Mouse (Mus musculus) midbrain, embryonic 12.5 days (tissue): Measurements from ENCODE around the gene Adra2b. TPM values are rescaled to one million over a fixed set of nuclear protein-coding genes. Genes with fewer than 3 reads are reported as not detected.

Experiments used
- ATAC-seq: fragments of 200-750 bp; cut with Nextera tagmentation; 2 replicates; pipeline ENCODE4 v1.8.0; 2017; ENCODE audit warnings: low read depth, moderate TSS enrichment, moderate library complexity; ENCODE audit not compliant: low FRiP score
- H3K27ac ChIP-seq: fragments of 300-500 bp; sonication (generic); replicated peaks from 2 replicates; pipeline ENCODE4 v1.5.1; 2016; ENCODE audit warnings: mild to moderate bottlenecking
- H3K27me3 ChIP-seq: fragments of 300-500 bp; sonication (generic); 2 replicates; pipeline ENCODE4 v1.6.1; 2016; ENCODE audit warnings: mild to moderate bottlenecking
- H3K36me3 ChIP-seq: fragments of 300-500 bp; sonication (generic); 2 replicates; pipeline ENCODE4 v1.6.1; 2016
- H3K4me1 ChIP-seq: fragments of 300-500 bp; sonication (generic); 2 replicates; pipeline ENCODE4 v1.6.1; 2016
- H3K4me2 ChIP-seq: fragments of 300-500 bp; sonication (generic); replicated peaks from 2 replicates; pipeline ENCODE4 v1.6.1; 2016; ENCODE audit warnings: mild to moderate bottlenecking, moderate library complexity
- H3K4me3 ChIP-seq: fragments of 300-500 bp; sonication (generic); 2 replicates; pipeline ENCODE4 v1.5.1; 2016; ENCODE audit warnings: mild to moderate bottlenecking
- H3K9ac ChIP-seq: fragments of 300-500 bp; sonication (generic); replicated peaks from 2 replicates; pipeline ENCODE4 v1.6.1; 2016; ENCODE audit warnings: mild to moderate bottlenecking, moderate library complexity
- H3K9me3 ChIP-seq: fragments of 300-500 bp; sonication (generic); 2 replicates; pipeline ENCODE4 v1.6.1; 2016; ENCODE audit warnings: mild to moderate bottlenecking
- WGBS: fragments of 180-500 bp; shearing (Covaris S2); methylation state at CpG from one replicate; pipeline ENCODE4 v1.1.7; 2016; 5-methylcytosine and 5-hydroxymethylcytosine counted together
- polyA plus RNA-seq: library from polyadenylated mRNA; unstranded; fragments of >200 nt; fragmentation: Nextera tagmentation; extraction: Ambion mirVana; gene quantifications from 2 replicates; pipeline ENCODE4 v1.2.1, GENCODE M21; 2016

Gene Adra2b
- polyA plus RNA-seq, 1 experiment from 2014 or later = 1.7 TPM

DNA sequence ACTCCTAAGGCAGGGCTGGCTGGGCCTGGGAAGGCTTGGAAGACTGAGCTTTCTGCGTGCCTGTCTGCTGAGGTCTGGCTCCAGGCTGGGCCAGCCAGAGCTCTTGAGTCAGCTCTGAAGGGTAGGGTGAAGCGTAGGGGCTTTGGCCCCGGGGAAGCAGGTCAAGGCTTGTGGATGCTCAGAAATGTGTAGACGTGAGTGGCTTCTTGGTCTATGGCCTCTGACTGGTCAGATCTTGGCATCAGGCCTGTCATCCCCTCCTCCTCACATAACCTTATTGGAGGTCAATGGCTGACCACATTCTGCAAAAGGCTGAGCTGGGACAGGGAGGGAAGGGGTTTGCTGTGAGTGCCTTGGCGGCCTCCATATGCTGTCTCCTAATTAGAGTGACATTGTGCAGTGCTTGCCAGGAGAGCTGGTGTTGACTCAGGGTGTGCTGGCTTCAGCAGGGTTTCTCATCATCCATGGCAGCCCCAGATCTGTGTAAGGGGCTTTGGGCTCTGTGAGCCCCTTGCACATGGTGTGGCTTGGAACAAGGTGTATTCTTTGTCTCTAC lies 31.7 kb downstream of the Adra2b start:
- Histone ChIP-seq H3K9ac (no peak overlapping the region), H3K36me3 (no peaks in the 10 kb centered on the region), H3K4me2 (no peak overlapping the region), H3K27me3 (no peaks in the 10 kb centered on the region), H3K4me3 (no peak overlapping the region), H3K9me3 (no peaks in the 10 kb centered on the region), H3K27ac (no peak overlapping the region), H3K4me1 (no peaks in the 10 kb centered on the region)
- WGBS = 90% methylated on average over 5 of the region's 5 CpGs
- ATAC-seq = no peak

DNA sequence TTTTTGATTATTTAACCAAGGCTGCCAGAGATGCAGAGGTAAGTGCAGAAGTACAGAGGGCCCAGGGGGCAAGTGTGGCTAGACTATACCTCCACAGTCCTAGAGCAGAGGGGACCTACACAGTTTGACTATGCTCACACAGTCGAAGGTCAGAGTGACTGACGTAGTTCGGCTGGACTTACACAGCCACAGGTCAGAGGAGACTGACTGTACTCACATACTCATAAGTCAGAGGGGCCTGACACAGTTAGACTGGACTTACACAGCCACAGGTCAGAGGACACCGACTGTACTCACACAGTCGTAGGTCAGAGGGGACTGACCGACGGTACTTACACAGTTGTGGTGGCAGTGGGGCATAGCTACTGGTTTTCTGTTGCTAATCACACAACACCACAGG lies 35.7 kb downstream of the Adra2b start:
- no peak for ATAC-seq
- Histone ChIP-seq H3K36me3 (no peaks in the 10 kb centered on the region), H3K4me1 (peaks cover 5% of the 10 kb centered on the region; the same call in 1 of the 2 replicates), H3K4me3 (no peak overlapping the region), H3K9ac (no peak overlapping the region), H3K27me3 (no peaks in the 10 kb centered on the region), H3K4me2 (no peak overlapping the region), H3K9me3 (no peaks in the 10 kb centered on the region), H3K27ac (no peak overlapping the region)
- WGBS = 88% methylated on average over 7 of the region's 7 CpGs

DNA sequence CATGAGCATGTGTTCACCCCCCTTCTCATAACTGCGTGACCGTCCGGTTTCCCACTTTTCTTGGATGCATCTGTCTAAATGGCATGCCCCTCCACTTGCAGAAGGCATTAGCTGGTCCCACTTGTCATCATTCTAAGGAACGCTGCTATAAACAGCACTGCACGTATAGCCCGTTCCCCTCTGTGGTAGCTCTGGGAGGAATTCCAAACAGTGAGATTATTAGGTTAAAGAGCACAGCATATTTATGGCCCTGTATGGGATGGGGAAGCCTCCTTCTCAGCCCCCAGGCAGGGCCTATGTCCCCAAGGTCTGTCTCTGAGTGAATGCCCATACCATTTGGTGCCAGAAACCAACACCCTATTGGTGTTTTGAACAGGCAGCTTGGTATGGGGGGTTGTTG lies 48.1 kb downstream of the Adra2b start:
- H3K9me3 ChIP-seq = no peaks in the 10 kb centered on the region
- H3K27me3 ChIP-seq = no peaks in the 10 kb centered on the region
- H3K9ac ChIP-seq = no peak overlapping the region
- H3K4me3 ChIP-seq = no peak overlapping the region
- 84% methylated on average over 6 of the region's 6 CpGs for WGBS
- H3K4me1 ChIP-seq = no peaks in the 10 kb centered on the region
- H3K36me3 ChIP-seq = no peaks in the 10 kb centered on the region
- H3K27ac ChIP-seq = no peak overlapping the region
- ATAC-seq = no peak
- H3K4me2 ChIP-seq = no peak overlapping the region

DNA sequence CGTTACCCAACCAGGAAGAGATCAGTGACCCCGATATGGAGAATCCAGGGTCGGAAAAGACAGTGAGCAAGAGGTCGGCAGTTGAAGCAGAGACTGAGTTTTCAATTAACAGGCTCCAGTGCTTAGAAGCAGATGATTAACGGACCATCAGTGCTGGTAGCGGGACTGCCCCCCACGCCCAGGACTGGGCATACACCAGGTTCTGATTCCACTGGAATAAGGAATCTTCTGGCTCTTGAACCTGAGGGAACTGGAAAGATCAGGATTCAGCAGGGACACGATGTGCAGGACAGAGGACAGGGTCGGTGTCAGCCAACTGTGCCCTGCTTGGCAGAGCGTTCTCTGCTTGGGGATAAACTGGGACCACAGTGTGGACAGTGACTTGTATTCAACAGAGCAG lies 52.8 kb downstream of the Adra2b start:
- H3K36me3 ChIP-seq = no peaks in the 10 kb centered on the region
- no peaks in the 10 kb centered on the region for H3K27me3 ChIP-seq
- H3K4me3 ChIP-seq = no peak overlapping the region
- no peak overlapping the region for H3K9ac ChIP-seq
- no peaks in the 10 kb centered on the region for H3K4me1 ChIP-seq
- no peak for ATAC-seq
- no peak overlapping the region for H3K27ac ChIP-seq
- no peak overlapping the region for H3K4me2 ChIP-seq
- H3K9me3 ChIP-seq = no peaks in the 10 kb centered on the region
- WGBS = 82% methylated on average over 10 of the region's 10 CpGs

DNA sequence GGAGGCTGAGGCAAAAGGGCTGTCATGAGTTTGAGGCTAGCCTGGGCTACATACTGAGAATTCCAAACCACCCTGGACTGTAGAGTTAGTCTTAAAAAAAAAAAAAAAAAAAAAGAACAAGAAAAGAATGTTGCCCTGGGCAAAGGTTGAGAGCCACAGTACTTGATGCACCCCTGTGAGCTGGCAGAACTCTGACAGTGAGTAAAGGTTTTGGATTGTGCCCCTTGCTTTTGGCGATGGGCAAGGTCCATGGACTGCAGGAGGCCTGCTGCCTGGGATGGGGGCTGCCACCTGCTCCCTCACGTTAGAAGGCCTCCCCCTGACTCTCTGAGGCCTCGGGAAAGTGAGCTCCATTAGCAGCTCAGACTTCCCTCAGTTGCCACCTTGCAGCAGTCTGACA lies 53.7 kb downstream of the Adra2b start:
- WGBS = 52% methylated on average over 3 of the region's 3 CpGs
- Histone ChIP-seq H3K4me3 (no peak overlapping the region), H3K9me3 (no peaks in the 10 kb centered on the region), H3K27ac (no peak overlapping the region), H3K36me3 (no peaks in the 10 kb centered on the region), H3K9ac (no peak overlapping the region), H3K4me1 (no peaks in the 10 kb centered on the region), H3K4me2 (no peak overlapping the region), H3K27me3 (no peaks in the 10 kb centered on the region)
- ATAC-seq = no peak

Other genes with a start within 250 kb of the Adra2b start
- 78.7 and 81.8 TPM in 2 replicates for gene Ncaph, start 229.3 kb upstream of the Adra2b start, polyA plus RNA-seq
- gene Itpripl1, start 219.8 kb upstream of the Adra2b start, polyA plus RNA-seq = 11.3 and 11.8 TPM in 2 replicates
- gene 1810024B03Rik, start 154.9 kb upstream of the Adra2b start, polyA plus RNA-seq = 2.6 TPM in 2 replicates
- 94.6 and 99.6 TPM in 2 replicates for gene Snrnp200, start 154.8 kb upstream of the Adra2b start, polyA plus RNA-seq
- gene Ciao1, start 115.4 kb upstream of the Adra2b start, polyA plus RNA-seq = 53.7 and 59.2 TPM in 2 replicates
- gene Tmem127, start 115.3 kb upstream of the Adra2b start, polyA plus RNA-seq = 36.4 and 39.3 TPM in 2 replicates
- gene Stard7, start 93.0 kb upstream of the Adra2b start, polyA plus RNA-seq = 89.2 and 100.0 TPM in 2 replicates
- 4.4 and 7.1 TPM in 2 replicates for gene Dusp2, start 27.0 kb upstream of the Adra2b start, polyA plus RNA-seq
- gene Astl, start 24.6 kb upstream of the Adra2b start, polyA plus RNA-seq = not detected in 2 replicates
- 0.20 TPM in 1 of 2 replicates, not detected in the other for gene Gpat2, start 62.0 kb downstream of the Adra2b start, polyA plus RNA-seq
- gene Fahd2a, start 81.4 kb downstream of the Adra2b start, polyA plus RNA-seq = 25.0 and 29.6 TPM in 2 replicates
- gene Kcnip3, start 158.9 kb downstream of the Adra2b start, polyA plus RNA-seq = 3.5 and 3.7 TPM in 2 replicates
- 0.31 and 0.62 TPM in 2 replicates for gene Prom2, start 178.3 kb downstream of the Adra2b start, polyA plus RNA-seq
- gene Zfp661, start 223.9 kb downstream of the Adra2b start, polyA plus RNA-seq = 9.4 TPM in 2 replicates
- gene Mrps5, start 224.0 kb downstream of the Adra2b start, polyA plus RNA-seq = 151 and 168 TPM in 2 replicates